8 mouse cellular contexts compared by ENCODE assay signal in the genomic region with DNA sequence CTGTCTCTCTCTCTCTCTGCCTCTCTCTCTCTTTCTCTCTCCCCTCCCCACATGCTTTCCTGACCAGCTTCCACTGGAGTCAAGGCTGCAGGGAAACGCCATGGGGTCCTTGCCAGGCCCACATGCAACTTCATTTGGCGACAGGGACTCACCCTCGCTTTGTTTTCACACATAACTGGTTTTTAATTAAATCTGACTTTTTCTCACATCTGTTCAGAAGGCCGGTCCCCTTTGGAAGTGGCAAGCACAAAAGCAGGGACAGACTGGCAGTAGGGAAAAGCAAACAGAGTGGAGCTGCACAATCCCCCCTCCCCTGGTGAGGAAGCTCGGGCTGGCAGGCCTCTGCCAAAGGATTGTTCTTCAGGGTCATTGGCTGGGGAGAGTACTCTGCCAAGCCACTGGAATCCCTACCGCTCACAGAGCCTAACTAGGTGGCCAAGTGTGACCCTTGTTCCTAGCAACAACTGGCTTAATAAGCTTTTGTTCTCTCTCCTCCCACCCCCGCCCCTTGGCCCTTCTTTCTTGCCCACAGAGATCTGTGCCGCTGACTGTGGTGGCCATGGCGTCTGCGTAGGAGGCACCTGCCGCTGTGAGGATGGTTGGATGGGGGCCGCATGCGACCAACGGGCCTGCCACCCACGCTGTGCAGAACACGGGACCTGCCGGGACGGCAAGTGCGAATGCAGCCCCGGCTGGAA.
DNase-seq lines count a peak whose midpoint lies in the region; ATAC-seq and TF ChIP-seq lines count a peak whose summit lies in the region.

No protein-coding gene starts in this region.

- no peak for TF ChIP-seq CTCF in olfactory bulb, adult 2 months (IDR thresholded peaks at IDR 0.05; ENCODE audit: insufficient read depth, low read depth, low read length)

- no peaks in the 10 kb centered on the region for H3K9me3 ChIP-seq in ES-E14 (ENCODE audit: control insufficient read depth, insufficient read depth, low read depth, low read length)
- H3K9me3 ChIP-seq in hindbrain, embryonic 15.5 days = no peaks in the 10 kb centered on the region

- H3K4me2 ChIP-seq in hindbrain, embryonic 15.5 days = peak overlapping the region; percentile 43

- no peaks in the 10 kb centered on the region for H3K4me1 ChIP-seq in ES-E14 (ENCODE audit: control insufficient read depth in 2 of 2, insufficient read depth in 2 of 2, low read length in 2 of 2, poor library complexity in 1 of 2)
- H3K4me1 ChIP-seq in hindbrain, embryonic 15.5 days (replicated peaks) = peaks cover 35% of the 10 kb centered on the region
- peaks cover 27% of the 10 kb centered on the region for H3K4me1 ChIP-seq in olfactory bulb, adult 2 months (ENCODE audit: control insufficient read depth, insufficient read depth, low read length)

- 11% methylated on average over 20 of the region's 20 CpGs for WGBS in hindbrain, embryonic 15.5 days
- 38% methylated on average over 20 of the region's 20 CpGs for WGBS in olfactory bulb, adult 2 months

- H3K27me3 ChIP-seq in hindbrain, embryonic 15.5 days = 0 out of 2 replicates have a peak, but pooled peaks cover 9% of the 10 kb centered on the region

- TF ChIP-seq POLR2A in olfactory bulb, adult 2 months (IDR thresholded peaks at IDR 0.05; ENCODE audit: insufficient read depth, low read depth, low read length) = no peak

- peak overlapping the region; percentile 53 to 59; a peak in 3 of 4 replicates for H3K4me3 ChIP-seq in ES-E14 (ENCODE audit: insufficient read depth in 1 of 2, low read depth in 1 of 2, low read length in 2 of 2, poor library complexity in 1 of 2, severe bottlenecking in 1 of 2)
- no peak overlapping the region for H3K4me3 ChIP-seq in hindbrain, embryonic 15.5 days
- no peak overlapping the region for H3K4me3 ChIP-seq in olfactory bulb, adult 2 months (ENCODE audit: insufficient read depth, low read depth, low read length)

- no peak for DNase-seq in ES-E14 (ENCODE audit: low read depth, low spot score)
- DNase-seq in adrenal gland, adult 8-10 months = peak; percentile 60
- peak; percentile 51 for DNase-seq in fibroblast of lung, adult 2 months (ENCODE audit: low read depth)
- peak; percentile 50 to 51 for DNase-seq in left cerebral cortex, adult 18-20 months (ENCODE audit: low spot score in 2 of 2)
- DNase-seq in thymus, postnatal 14 days = no peak

- H3K36me3 ChIP-seq in ES-E14 (ENCODE audit: control insufficient read depth, insufficient read depth, low read length, poor library complexity, severe bottlenecking) = no peaks in the 10 kb centered on the region
- H3K36me3 ChIP-seq in hindbrain, embryonic 15.5 days = no peaks in the 10 kb centered on the region

- peak; percentile 88 for ATAC-seq in hindbrain, embryonic 15.5 days (ENCODE audit: low FRiP score, low read depth)
- ATAC-seq in erythroblast, adult 5-6 weeks (replicated peaks; ENCODE audit: low FRiP score, poor library complexity, severe bottlenecking) = no peak

- H3K9ac ChIP-seq in ES-E14 (ENCODE audit: insufficient read depth, low read depth, low read length, poor library complexity, severe bottlenecking) = no peak overlapping the region
- H3K9ac ChIP-seq in hindbrain, embryonic 15.5 days = 0 out of 2 replicates have a peak overlapping the region, but pooled peaks have one; percentile 28

- in situ Hi-C loops in ES-E14 (cut with MboI; ENCODE audit: low sequenced_read_pairs in 2 of 2, unreplicated experiment in 2 of 2) = loop anchor here in 1 of 2 experiments (10.0 kb wide), 1 partner anchor 108 kb away; no protein-coding TSS in a partner anchor

- H3K27ac ChIP-seq in ES-E14 (ENCODE audit: insufficient read depth, low read depth, low read length, poor library complexity, severe bottlenecking) = no peak overlapping the region
- peak overlapping the region; percentile 79 for H3K27ac ChIP-seq in hindbrain, embryonic 15.5 days (replicated peaks)
- peak overlapping the region; percentile 61 for H3K27ac ChIP-seq in olfactory bulb, adult 2 months (ENCODE audit: insufficient read depth, low read depth, low read length)

TF ChIP-seq in ES-E14, 5 proteins besides CTCF, POLR2A, EP300 and RAD21:
- TF ChIP-seq MAFK (IDR thresholded peaks at IDR 0.05; ENCODE audit: insufficient read depth, low read depth, low read length) (no peak), HCFC1 (IDR thresholded peaks at IDR 0.05; ENCODE audit: borderline replicate concordance, insufficient read depth, low read length) (no peak), ZNF384 (IDR thresholded peaks at IDR 0.05; ENCODE audit: low read depth, low read length) (no peak), ZC3H11A (IDR thresholded peaks at IDR 0.05; ENCODE audit: borderline replicate concordance, low read depth, low read length) (no peak), CHD2 (IDR thresholded peaks at IDR 0.05; ENCODE audit: low read depth, low read length) (no peak)
TF ChIP-seq in ES-E14: peak in this region for 0.

Comparison
In these comparisons a context has a peak if more than half of its experiments do, and no peak if none do; other contexts are left out.
1. DNase-seq: peak in adrenal gland, adult 8-10 months (single experiment), fibroblast of lung, adult 2 months (single experiment) and left cerebral cortex, adult 18-20 months (2 of 2); none in ES-E14 (single experiment) and thymus, postnatal 14 days (single experiment).
2. H3K4me3 ChIP-seq: peak in ES-E14 (2 of 2); none in hindbrain, embryonic 15.5 days (single experiment) and olfactory bulb, adult 2 months (single experiment).